Mouse (Mus musculus) frontal cortex, postnatal 25 days (tissue): ENCODE measurements around the gene Fcrlb.
"Not testable (repeated sequence)": the region's sequence is repeated elsewhere in the genome, so short reads cannot be mapped to it uniquely, and the experiment has no call there.

Experiments used
- DNase-seq, 2 experiments: peaks; one replicate each; pipeline ENCODE4 v3.0.0; 2022; ENCODE audit warnings: low spot score in 2 of 2

Fcrlb gene

DNA sequence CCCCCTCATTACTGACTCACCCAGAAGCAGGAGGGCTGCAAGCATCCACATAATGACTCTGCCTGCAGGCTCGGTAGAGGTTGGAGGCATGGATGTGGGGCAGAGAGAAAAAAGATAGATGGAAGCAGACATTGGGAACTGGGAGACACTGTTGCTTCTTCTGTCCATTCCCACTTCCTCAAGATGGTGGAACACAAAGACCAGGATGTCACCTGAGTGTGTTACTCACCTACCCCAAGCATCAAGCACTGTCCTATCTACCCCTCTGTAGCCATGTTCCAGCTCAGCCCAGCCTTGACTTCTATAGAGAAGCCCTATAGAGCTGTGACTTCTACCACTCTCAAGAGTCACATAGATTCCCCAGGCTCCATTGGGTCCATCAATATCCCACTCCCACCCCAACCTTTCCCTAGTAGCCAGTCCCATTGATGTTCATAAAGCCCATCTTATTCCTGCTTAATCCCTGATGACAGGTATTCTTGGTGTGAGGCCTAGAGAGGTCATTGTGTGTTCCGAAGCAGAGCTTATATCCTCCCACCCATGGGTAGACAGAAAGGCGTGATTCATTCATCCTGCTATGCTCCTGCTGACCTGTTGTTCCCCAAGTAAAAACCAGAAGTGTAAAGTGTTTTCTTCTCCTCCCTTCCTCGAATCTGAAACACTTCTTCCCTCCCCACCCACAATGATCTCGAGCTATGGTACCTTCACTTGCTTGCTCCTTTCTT lies at the start of gene Fcrlb:
Gene Fcrlb (minus strand): TSS at position 51 of the 725 bp plus-strand sequence.
- DNase-seq, result no peak

DNA sequence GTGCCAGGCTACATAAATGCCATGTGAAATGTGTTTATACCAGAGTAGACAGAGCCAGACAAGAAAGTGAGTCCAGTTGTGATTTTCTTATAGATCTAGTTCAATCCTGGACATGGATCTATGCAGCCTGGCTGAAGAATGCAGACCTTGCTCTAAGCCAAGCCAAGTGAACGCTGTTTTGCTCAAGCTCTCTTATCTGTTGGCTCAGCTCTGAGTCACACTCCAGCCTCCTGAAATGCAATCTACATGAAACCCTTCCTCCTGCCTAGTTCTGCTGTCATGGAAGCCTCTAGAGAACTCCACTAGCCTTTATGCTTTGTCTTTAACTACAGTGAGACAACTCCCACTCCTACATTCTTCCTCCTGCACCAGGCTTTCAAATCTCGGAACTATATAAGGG lies 49.6 kb upstream of the Fcrlb start:
- no peak for DNase-seq

DNA sequence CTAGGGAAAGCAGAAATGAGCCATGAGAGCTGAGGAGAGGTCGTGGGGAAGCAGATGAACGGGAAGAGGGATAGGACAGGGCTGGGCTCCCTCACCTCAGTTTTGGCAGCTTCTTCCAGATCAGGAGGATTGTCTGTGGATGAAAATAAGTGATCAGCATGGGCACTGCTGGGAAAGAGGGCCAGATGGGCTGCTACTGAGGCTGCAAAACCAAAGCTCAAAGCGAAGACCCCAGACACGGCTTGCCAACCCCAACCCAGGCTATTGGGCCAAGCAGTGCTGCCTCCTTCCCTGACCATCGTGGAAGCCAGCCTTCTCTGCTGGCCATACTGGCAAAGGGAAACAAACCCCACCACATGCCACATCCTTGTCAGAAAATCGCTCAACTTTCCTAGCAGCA lies 48.4 kb upstream of the Fcrlb start:
- no peak for DNase-seq

DNA sequence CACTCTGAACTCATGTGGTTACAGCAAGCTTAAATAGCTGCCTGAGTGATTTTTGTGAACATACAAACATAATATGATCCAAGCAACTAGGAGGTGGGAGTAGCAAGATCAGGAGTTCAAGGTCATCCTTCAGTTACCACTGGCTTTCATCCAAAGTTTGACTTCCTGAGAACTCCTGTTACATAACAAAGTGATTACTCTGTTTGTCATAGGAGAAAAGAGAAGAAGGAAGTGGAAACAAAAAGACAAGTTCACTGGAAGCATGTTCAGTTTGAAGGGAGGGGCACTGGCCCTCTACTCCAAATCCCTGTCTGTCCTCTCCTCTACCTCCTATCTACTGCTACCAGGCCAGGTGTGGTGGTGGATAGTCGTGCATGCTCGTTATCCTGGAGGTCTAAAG lies 47.0 kb upstream of the Fcrlb start:
- DNase-seq, result no peak

DNA sequence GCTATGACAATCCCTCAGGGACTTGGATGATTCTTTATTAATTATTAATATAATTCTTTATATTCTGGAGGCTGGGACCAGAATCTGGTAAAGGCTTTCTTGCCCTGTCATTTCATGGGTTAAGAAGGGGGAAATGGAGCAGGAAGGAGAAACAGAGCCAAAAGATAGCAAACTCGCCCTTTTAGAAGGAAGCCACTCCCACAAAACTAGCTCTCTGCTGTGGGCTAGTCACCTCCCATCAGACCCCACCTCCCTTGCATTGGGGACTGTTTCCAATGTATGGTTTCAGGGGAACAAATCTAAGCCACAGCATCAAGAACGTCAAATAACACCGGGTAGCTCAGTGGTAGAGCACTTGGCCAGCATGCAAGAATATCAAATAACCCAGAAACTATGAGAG lies 45.5 kb upstream of the Fcrlb start:
- no peak for DNase-seq

DNA sequence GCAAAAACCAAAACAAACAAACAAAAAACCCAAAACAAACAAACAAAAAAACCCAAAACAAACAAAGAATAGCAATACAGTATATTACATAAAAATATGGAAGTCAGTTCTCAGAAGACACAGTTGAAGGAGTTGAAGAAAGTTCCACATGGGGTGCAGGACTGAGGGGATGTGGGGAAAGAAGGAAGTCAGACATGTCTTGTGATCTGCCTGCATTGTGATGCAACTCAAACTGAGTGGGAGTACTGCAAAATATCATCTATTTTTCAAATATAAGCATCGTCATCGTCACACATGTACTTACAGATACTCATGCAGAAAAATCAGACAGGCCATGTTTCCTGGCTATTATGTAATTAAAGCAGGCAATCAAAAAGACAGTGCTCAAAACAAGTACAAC lies 40.5 kb upstream of the Fcrlb start:
- DNase-seq, result no peak

DNA sequence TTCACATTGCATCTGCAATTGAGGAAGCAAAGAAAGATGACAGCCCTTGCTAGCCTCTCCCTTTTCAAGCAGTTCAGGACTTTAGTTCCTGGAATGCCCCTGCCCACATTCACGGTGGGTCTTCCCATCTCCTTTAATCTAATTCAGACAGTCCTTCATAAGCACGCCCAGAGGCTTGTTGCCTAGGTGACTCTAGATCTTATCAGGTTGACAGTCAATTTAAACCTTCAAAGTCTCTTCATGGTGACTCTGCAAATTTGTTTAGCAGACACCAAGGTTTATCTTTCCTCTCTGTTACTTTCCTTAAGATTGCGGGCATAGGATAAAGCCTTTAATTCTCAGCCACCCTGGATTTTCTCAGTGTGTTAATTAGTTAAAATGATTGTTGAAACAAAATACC lies 38.0 kb upstream of the Fcrlb start:
- DNase-seq, result no peak

DNA sequence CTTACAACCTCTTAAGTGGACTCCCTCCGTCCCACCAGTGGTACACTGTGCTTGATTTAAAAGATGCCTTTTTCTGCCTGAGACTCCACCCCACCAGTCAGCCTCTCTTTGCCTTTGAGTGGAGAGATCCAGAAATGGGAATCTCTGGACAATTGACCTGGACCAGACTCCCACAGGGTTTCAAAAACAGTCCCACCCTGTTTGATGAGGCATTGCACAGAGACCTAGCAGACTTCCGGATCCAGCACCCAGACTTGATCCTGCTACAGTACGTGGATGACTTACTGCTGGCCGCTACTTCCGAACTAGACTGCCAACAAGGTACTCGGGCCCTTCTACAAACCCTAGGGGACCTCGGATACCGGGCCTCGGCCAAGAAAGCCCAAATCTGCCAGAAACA lies 32.2 kb upstream of the Fcrlb start:
- DNase-seq, result not testable (repeated sequence)

DNA sequence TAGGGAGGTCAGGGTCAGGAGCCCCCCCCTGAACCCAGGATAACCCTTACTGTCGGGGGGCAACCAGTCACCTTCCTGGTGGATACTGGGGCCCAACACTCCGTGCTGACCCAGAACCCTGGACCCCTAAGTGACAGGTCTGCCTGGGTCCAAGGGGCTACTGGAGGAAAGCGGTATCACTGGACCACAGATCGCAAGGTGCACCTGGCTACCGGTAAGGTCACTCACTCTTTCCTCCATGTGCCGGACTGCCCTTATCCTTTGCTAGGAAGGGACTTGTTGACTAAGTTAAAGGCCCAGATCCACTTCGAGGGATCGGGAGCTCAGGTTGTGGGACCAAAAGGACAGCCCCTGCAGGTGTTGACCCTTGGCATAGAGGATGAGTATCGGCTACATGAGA lies 31.4 kb upstream of the Fcrlb start:
- DNase-seq, result not testable (repeated sequence)

DNA sequence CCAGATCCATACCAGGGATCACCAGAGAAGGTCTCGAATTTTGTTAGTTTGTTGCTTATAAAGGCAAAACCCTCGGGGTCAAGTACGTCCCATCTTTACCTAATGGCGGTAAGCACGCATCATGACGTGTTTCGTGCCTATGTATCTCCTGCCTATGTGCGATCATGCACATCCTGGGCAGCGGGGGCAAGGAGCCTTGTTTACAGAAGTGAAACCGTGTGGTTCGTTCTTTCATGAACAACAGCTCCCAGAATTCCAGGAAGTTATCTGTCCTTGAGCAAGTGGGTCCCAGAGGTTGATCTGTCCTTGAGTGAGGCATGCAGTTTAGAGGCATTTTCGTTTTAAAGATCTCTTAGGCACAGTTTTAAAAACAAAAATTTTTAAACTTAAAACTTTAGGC lies 26.5 kb upstream of the Fcrlb start:
- DNase-seq, result no peak

DNA sequence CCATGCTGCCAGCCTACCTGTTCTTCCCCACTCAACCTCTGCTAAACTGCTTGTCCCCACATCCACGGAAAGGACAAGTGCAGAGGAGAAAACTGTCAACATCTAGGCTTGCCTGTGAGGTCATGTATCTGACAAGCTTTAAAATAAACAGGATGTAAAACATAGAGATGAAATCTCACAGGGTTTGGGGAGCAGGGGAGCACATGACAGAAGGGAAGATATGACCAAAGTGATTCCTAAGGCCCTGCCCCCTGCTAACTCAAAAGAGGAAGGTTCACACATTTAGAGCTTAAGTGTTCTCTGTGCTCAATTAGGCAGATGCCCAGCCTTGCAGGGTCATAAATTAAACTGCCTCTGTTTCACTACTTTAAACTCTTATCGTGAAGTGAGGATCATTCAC lies 21.6 kb upstream of the Fcrlb start:
- no peak for DNase-seq

DNA sequence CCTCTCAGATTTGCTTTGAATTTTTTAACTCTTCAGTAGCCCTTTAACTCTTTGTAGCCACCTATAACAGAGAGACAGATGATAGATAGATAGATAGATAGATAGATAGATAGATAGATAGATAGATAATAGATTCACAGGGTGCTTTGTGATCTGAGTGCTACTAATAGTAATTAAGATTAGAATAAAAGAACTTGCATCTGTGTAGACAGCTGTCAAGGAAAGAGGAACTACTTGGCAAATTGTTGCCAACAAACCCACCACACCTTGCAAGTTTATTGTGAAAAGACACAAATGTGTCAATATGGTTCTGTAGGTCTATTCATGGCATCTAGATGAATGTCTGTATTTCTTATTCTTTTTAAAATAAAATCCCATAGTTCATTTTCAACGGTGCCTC lies 21.2 kb upstream of the Fcrlb start:
- DNase-seq, result no peak

DNA sequence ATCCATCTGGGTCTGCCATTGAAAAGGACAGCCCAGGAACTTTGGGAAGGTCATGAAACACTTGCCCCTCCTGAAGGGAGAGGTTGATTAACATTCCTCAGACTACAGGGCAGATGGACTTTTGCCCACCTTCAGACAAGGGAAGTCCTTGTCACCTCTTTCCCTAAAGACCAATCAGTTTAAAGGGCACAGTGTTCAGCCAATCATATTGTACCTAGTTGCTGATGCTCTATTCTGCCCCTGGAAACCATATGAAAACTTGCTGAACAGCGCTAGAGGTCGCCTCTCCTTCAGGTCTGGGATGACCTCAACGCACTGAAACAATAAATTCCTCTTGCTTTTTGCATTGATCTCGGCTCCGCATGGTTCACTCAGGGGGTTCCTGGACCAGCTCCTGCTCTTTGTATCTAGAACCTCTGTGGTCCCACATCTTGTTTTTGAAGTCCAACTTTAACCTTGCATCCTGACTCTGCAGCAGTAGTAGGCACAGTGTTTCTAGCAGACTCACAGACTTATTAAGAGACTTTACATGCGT lies 20.7 kb upstream of the Fcrlb start:
- no peak for DNase-seq

DNA sequence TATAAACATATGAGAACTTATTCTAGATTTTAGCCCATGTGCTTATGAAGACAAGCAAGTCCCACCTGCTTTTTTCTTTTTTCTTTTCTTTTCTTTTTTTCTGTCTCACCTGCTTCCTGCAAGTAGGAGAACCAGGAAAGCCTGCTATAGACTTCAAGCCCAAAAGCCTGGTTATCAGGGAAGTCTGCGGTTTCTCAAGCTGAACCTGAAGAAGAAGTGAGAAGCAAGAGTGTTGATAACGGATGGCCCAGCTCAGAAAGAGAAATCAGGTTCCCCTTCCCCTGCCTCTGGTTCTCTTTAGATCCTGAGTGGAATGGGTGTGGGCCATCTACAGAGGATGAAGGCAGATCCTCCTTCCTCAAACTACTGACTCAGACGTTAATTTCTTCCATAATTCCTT lies 19.3 kb upstream of the Fcrlb start:
- no peak for DNase-seq

DNA sequence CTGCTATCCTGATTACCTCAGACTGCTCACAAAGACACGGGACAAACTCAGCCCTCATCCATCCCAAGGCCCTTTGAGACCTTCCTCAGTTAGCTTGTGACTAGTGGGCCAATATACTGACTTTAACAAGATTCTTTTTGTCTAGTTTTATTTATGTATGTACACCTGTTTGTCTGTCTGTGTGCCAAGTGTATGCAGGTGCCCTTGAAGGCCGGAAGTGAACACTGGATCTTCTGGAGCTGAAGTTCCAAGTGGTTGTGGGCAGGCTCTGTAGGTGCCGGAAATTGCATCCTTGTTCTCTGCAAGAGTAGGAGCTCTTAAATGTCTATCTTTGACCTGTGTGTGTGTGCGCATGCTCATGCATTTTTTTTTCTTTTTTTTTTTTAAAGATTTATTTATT lies 16.5 kb upstream of the Fcrlb start:
- no peak for DNase-seq

DNA sequence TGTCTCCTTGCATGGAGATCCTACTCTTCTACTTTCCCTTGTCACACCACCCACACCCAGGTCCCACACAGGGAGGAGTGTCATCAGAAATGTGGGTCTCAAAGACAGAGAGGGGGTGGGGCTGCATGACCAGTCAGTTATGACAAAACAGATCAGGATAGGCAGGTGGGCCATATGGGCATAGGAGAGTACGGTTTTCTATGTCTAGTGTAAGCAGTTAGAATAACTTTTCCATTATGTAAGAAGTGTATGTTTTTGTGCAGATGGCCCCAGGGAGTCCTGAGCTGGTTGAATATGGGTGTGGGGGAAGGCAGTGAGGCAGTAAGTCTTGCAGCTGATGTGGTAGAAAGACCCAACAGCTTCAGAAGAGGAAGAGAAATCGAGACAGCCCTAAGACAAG lies 15.7 kb upstream of the Fcrlb start:
- no peak for DNase-seq

DNA sequence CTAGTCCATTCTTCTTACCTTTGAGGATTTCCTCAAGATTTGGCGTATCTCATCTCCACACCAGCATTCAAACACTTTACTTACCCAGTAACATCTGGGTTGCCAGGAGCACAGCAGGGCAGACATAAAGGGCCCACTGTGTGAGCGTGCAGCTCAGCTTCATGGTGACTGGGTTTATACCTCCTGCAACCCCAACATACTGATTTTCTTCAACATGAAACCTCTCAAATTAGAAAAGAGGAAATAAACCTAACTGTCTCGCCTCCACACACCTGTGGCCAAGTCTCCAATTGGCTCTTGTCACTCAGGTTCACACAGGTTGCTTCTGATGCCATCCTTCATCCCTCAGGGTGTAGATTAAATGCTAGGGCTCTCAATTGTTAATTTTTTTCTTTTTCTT lies 14.6 kb upstream of the Fcrlb start, which contains the start of gene Fcrla:
Gene Fcrla (minus strand): TSS at position 206 of the 400 bp plus-strand sequence.
- DNase-seq, result no peak

DNA sequence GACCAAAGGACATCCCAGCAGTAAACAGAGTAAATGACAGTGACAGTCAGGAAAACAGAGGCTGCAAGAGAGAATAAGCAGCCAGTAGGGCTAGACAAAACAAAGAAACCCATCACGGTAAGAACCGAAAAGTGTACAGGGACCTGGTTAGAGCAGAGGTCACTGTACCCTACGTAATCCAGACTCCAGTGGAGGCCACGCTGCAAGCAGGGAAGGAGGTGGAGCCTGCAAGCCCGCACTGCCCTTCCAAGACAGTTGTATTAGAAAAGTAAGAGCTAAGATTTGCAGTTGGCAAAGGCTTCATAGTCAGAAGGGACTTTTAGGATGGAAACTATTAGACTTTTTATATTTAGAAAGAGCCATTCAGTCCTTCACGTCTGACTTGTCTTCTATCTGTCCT lies 14.2 kb upstream of the Fcrlb start:
- DNase-seq, result no peak

DNA sequence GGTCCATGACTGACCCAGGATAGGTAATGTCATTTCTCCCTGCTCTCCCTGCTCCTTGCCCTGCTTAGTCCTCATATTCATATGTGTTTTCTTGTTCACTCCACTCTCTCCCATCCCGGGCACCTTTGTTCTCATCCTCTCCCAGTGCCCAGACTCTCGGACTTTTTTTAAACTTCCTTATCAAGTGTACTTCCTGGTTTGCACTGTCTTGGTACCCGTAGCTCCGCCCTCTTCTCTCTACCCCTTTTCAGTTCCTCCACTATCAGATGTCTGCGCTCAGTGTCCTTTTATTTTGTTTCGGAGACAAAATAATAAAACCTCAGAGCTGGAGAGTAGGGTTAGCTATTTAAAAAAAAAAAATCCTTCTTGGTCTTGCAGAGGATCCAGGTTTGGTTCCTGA lies 11.7 kb upstream of the Fcrlb start:
- DNase-seq, result no peak

DNA sequence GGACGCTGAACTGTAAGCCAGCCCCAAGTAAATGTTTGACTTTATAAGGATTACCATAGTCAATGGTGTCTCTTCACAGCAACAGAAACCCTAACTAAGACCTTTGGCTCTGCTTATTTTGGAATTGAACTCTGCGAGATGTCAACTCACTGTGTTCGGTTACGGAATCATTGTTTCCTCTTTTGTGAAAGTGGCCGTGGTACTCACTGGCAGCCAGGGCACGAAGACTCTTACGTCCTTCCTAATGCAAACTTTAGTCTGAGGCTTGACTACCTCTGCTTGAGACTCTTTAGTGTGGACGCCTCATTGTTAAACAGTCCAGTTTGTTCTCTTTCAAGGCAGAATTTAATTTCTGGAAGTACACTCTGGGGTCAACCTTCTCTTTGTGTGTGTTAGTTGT lies 6.6 kb upstream of the Fcrlb start:
- no peak for DNase-seq

DNA sequence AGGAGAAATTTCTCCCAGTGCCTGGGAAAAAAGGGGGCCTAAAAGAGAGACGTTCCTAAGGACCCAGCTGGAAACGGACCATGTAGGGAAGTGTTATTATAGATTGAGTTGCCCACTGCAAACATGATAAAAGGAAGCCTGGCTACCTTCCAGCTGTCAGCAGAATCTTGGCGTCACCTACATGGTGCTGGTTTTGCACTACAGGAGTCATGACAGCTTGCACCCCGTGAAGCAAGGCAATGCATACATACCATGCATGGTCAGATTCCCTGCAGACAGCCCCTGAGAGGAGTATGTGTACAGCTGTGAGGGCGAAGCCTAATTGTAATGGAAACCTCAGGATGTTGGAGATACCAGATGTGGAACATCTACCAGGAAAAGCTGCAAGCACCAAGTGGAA lies 2.9 kb upstream of the Fcrlb start:
- DNase-seq, result no peak

DNA sequence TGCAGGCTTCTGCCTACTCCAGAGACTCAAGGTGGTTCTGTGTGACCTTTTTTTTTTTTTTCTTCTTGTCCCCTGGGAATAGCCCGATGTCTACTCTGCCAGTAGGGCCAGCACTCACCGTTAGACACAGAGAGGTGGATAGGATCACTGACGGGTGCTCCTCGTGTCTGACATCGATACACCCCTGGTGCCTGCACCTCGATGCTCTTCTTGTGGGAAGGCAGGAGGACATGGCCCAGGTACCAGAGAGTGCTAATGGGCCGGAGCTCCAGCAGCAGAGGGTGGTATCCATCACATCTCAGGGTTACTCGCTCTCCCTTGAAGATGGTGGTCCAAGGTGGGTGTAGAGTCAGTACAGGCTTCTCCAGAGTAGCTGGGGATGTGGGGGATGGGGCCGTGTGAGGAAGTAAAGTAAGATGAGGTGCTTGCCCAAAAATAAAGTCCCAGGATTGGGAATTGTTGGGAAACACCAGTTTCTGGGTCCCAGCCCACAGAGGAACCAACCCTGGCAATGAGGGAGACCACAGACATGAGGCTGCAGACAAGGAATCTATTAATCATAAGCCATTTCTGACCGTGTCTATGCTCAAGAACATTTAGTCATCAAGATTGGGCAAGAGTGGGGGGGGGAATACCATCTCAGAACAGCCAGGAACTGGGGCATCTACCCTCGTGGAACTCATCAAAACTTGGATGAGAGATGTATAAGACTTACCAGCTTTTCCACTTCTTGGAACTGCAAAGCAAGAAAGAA lies 657 bp downstream of the Fcrlb start:
- no peak for DNase-seq

DNA sequence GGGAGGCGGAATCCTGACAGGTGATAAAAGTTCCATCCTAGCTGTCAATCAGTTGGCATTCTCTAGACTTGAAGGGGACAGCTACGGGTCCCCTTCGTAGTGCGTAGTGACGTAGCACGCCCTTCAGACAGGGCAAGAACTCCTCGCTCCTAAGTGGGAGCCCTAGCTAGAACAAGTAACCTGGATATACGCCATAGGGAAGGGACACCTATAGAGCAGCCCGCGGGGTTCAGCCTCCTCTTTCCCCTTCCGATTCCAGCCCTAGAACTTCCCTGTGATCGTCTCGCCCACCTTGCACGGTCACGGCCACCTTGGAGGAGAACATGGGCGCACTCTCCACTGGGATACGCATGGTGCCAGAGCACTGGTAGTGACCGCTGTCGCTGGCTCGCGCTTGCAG lies 4.4 kb downstream of the Fcrlb start:
- DNase-seq, result no peak
